Mouse (Mus musculus): Measurements from ENCODE around the gene Calm3. TPM values are rescaled to one million over a fixed set of nuclear protein-coding genes. Genes with fewer than 3 reads are reported as not detected.
"Not testable (repeated sequence)": the region's sequence is repeated elsewhere in the genome, so short reads cannot be mapped to it uniquely, and the experiment has no call there.

Calm3 gene
- polyA plus RNA-seq (2021): 237 TPM

DNA sequence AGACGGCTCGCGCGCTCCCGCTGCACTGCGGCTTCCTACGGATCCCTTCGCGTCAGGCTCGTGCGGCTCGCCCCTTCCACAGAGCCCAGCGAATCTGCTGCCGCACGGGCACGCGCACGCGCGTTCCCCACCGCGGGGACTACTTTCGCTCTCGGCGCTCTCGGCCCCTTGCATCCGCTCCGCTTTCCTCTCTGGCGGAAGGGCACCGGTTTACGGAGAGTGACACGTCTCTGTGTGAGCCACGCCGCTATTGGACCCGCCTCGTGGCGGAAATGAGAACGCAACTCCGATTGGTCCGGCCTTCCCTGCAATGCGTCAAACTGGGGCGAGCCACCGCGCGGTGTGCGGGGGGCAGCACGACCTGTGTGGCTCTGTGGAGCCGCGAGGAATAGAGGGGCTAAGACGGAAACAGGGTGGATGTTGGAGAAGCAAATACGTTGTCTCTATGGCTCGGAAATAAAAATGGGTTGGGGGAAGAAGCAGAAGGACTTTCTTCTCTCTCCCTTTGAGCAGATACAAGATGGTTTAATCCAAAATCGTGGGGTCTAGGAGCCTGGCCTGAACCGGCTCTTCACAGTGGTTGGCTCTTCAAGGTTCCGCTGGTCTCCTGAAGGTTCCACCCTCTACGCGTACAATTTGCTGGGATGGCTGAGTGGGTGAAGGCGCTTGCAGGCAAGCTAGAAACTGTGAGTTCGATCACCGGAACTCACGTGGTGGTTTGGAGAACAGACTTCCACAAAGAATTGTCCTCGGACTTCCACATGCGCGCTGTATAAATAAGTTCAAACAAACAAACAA, at the start of gene Calm3:
Gene Calm3, minus strand, starts transcription at position 78 of the 798 bp plus-strand sequence.
- no peaks in the 10 kb centered on the region for H3K27me3 ChIP-seq
- no peak for TF ChIP-seq CTCF (IDR thresholded peaks at IDR 0.05)
- ATAC-seq (peak; percentile 82), DNase-seq (ENCODE audit: low read depth, low spot score) (peak; percentile 99)
- in situ Hi-C loops (cut with MboI; ENCODE audit: low pct_unique_long_range_greater_than_20kb): no loop called here
- ChIA-PET POLR2A (no interaction called here), CTCF (interaction anchor here (1.2 to 1.8 kb wide), 2 partner anchors 10 to 50 kb away, joined by 3 to 6 read pairs; no protein-coding TSS in a partner anchor)

- ChIA-PET POLR2A (no interaction called here), CTCF (no interaction called here)
- ATAC-seq: no peak
- H3K27me3 ChIP-seq: peaks cover 3% of the 10 kb centered on the region
- in situ Hi-C loops (cut with MboI; ENCODE audit: low pct_unique_long_range_greater_than_20kb): no loop called here
- no peak for DNase-seq (ENCODE audit: low read depth, low spot score)
- no peak for TF ChIP-seq CTCF (IDR thresholded peaks at IDR 0.05)
Observed at GRCm38 (mm10) chr7:16971160-16971559, 47.2 kb upstream of the Calm3 start.

DNA sequence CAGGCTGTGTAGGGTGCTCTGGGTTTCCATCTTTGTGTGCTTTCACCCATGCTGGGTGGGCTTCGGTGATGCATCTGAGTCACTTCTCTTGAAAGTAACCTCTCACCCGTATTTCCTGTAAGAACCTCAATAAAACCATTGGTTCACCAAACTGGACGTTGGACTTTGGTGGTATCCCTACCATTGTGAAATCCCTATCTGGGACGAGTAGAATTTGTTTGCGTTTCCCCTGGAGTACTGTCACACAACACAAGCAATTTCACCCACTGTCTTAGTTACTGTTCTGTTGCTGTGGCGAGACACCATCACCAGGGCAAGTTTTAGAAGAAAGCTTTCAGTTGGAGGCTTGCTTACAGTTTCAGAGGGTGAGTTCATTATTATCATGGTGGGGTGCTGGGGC, 44.5 kb upstream of the Calm3 start:
- ChIA-PET POLR2A (interaction anchor here (1.0 kb wide), 1 partner anchor 16 kb away, joined by 4 read pairs; no protein-coding TSS in a partner anchor), CTCF (no interaction called here)
- DNase-seq (ENCODE audit: low read depth, low spot score): no peak
- in situ Hi-C loops (cut with MboI; ENCODE audit: low pct_unique_long_range_greater_than_20kb): no loop called here
- ATAC-seq: no peak
- peaks cover 3% of the 10 kb centered on the region for H3K27me3 ChIP-seq
- TF ChIP-seq CTCF (IDR thresholded peaks at IDR 0.05): no peak

DNA sequence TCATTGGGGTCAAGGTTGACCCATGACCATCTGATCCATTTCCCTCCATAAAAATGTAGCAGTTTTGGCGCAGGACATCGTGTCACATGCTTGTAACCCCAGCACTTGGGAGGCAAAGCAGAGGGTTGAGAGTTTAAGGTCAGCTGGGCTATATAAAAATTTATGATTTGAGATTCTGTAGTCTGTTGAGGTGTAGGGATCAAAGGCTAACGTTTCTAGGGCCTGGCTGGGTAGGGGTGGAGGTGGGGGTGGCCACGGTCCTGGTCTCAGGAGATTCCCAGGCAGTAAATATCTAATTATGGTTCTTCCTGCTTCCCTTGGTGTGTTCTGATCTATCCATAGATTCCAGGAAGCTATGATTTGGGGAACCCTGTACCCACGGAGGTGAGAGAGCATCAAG, 37.8 kb upstream of the Calm3 start:
- DNase-seq (ENCODE audit: low read depth, low spot score): no peak
- ATAC-seq: no peak
- POLR2A ChIA-PET: no interaction called here
- peaks cover 26% of the 10 kb centered on the region for H3K27me3 ChIP-seq
- CTCF ChIA-PET: interaction anchor here (1.2 to 1.3 kb wide), 2 partner anchors 29 to 105 kb away, joined by 3 read pairs; no protein-coding TSS in a partner anchor
- in situ Hi-C loops (cut with MboI; ENCODE audit: low pct_unique_long_range_greater_than_20kb): no loop called here
- TF ChIP-seq CTCF (IDR thresholded peaks at IDR 0.05): no peak

GRCm38 (mm10) chr7:16959539-16960187, 35.7 kb upstream of the Calm3 start, which contains the start of gene Pnmal1:
Pnmal1 (plus strand) TSS chr7:16959679.
- ChIA-PET CTCF (no interaction called here), POLR2A (no interaction called here)
- in situ Hi-C loops (cut with MboI; ENCODE audit: low pct_unique_long_range_greater_than_20kb): no loop called here
- ATAC-seq (no peak), DNase-seq (ENCODE audit: low read depth, low spot score) (no peak)
- peaks cover 26% of the 10 kb centered on the region for H3K27me3 ChIP-seq
- no peak for TF ChIP-seq CTCF (IDR thresholded peaks at IDR 0.05)

DNA sequence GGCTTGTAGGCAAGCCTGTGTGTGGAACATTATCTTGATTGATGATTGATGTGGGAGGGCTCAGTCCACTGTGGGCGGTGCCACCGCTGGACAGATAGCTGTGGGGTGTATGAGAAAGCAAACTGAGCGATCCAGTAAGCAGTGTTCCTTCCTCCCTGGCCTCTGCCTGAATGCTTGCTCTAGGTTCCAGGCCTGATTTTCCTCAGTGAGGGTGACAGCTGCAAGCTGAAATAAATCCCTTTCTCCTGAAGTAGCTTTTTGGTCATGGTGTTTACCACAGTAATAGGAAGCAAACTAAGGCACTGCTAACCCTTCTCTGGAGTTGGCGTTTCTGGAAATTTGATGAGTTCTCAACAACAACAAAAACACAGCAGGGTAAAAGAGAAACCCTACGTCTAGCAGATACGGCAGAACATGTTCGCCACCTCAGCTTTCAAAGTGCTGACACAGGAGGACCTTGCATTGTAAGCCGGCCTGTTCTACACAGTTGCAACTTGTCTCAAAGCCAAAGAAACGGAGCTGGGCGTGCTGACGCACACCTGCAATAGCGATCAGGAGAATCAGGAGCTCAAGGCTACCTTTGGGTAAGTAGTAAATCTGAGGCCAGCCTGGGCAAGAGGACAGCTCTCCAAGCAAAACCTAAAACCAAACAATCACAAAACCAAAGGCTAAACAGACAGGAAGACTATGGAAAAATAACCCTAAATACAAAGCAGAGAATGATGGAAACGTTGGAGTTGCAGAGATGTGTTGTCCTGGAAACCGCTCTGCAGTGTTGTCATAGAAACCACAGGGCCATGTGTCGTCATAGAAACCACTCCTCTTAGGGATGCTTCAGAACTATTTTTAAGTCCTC, 32.7 kb upstream of the Calm3 start:
- ChIA-PET POLR2A (no interaction called here), CTCF (no interaction called here)
- peaks cover 26% of the 10 kb centered on the region for H3K27me3 ChIP-seq
- DNase-seq (ENCODE audit: low read depth, low spot score): no peak
- no peak for TF ChIP-seq CTCF (IDR thresholded peaks at IDR 0.05)
- ATAC-seq: no peak
- in situ Hi-C loops (cut with MboI; ENCODE audit: low pct_unique_long_range_greater_than_20kb): no loop called here

GRCm38 (mm10) chr7:16955712-16956111, 31.8 kb upstream of the Calm3 start:
- no peak for ATAC-seq
- in situ Hi-C loops (cut with MboI; ENCODE audit: low pct_unique_long_range_greater_than_20kb): no loop called here
- POLR2A ChIA-PET: no interaction called here

GRCm38 (mm10) chr7:16953776-16954175, 29.9 kb upstream of the Calm3 start:
- DNase-seq (ENCODE audit: low read depth, low spot score); POLR2A ChIA-PET; CTCF ChIA-PET; ATAC-seq: not testable (repeated sequence)
- H3K27me3 ChIP-seq: peaks cover 11% of the 10 kb centered on the region
- in situ Hi-C loops (cut with MboI; ENCODE audit: low pct_unique_long_range_greater_than_20kb): loop anchor here (5.0 kb wide), 2 partner anchors 49 to 114 kb away; no protein-coding TSS in a partner anchor

More at GRCm38 (mm10) chr7:16955712-16956111, 31.8 kb upstream of the Calm3 start:
- DNase-seq (ENCODE audit: low read depth, low spot score): no peak
- CTCF ChIA-PET: no interaction called here
- peaks cover 22% of the 10 kb centered on the region for H3K27me3 ChIP-seq
- TF ChIP-seq CTCF (IDR thresholded peaks at IDR 0.05): no peak

DNA sequence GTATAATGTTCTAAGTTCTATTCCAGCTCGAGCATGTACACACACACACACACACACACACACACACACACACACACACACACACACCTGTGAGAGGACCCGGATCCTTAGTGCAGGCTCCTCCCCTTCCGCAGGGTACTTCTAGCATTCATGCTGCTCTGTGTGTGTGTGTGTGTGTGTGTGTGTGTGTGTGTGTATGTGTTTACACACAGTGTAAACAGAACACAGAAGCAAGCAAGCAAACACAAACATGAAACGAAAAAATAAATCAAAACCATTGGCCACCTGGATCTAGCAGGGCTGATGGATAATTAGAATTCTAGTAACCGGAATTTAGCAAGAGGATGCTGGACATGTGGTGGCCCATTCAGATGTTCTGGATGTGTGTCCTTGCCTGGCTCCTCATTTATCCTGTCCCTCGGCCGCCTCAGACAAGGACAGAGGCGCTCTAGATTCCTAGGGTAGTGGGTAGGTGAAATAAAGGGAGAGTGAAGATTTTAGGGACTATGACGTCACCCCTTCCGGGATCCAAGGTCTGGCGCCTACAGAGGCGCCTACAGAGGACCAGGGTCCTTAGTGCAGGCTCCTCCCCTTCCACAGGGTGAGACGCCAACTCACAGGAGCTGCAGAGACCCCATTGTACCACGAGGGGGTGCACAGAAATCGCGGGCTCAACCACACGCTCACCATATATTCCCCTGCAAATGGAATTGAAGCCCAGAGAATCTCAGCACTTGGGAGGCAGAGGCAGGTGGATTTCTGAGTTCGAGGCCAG, 27.1 kb upstream of the Calm3 start:
- H3K27me3 ChIP-seq: no peaks in the 10 kb centered on the region
- ATAC-seq (peak; percentile 78), DNase-seq (ENCODE audit: low read depth, low spot score) (no peak)
- ChIA-PET POLR2A (no interaction called here), CTCF (interaction anchor here (0.9 to 5.2 kb wide), 9 partner anchors 11 to 116 kb away, joined by 3 to 64 read pairs (median 5); no protein-coding TSS in a partner anchor)
- in situ Hi-C loops (cut with MboI; ENCODE audit: low pct_unique_long_range_greater_than_20kb): loop anchor here (5.0 kb wide), 2 partner anchors 51 to 116 kb away; no protein-coding TSS in a partner anchor
- TF ChIP-seq CTCF (IDR thresholded peaks at IDR 0.05): no peak
